Mouse (Mus musculus) ovary, postnatal 36 days (tissue): Measurements from ENCODE around the gene Nid2.

Source experiments
- DNase-seq: peaks from one replicate; pipeline ENCODE4 v3.0.0; 2022; ENCODE audit warnings: low spot score, mixed read lengths

Gene Nid2

DNA sequence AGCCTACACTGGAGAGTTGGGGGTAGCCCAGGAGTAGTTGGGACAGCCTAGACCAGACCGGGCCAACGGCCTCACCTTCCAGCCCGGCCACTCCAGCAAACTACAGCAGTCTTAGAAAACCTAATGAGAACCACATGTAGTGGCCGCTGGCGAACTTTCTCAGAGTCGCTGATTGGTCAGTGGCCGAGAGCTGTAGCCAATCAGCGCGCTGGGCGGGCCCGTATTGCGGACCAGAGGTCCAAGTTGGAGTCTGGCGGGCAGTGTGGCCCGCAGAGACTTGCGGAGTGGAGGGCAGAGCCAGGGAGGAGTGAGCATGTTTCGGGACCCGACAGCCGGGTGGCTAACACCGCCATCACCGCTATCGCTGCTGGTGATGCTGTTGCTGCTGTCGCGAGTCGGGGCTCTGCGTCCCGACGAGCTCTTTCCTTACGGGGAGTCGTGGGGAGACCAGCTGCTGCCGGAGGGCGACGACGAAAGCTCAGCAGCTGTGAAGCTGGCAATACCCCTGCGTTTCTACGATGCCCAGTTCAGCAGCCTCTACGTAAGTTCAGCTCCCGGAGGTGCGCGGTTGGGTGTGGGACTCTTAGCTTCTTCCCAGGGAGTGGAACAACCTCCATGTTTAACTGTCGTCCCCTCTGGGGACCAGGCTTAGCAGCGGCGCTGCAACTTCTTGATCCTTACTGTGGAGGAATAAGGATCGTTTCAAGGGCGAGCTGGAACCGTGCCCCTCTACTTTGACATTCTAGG is at the start of gene Nid2:
Nid2 (plus strand) TSS at position 241 of the 747 bp plus-strand sequence.
- peak; percentile 86 for DNase-seq

DNA sequence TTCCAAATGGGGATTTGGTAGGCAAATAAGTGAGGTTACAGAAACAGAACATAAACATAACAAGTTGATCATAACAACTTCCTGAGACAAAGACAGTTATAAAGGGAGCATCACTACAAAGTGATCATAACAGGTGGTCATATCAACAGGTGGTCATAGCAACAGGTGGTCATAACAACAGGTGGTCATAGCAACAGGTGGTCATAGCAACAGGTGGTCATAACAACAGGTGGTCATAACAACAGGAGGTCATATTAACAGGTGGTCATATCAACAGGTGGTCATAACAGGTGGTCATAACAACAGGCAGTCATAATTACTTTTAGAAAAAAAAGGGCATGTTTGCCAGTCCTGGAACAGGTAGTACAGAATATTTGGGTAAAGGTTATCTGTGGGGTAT is 49.5 kb upstream of the Nid2 start:
- no peak for DNase-seq

DNA sequence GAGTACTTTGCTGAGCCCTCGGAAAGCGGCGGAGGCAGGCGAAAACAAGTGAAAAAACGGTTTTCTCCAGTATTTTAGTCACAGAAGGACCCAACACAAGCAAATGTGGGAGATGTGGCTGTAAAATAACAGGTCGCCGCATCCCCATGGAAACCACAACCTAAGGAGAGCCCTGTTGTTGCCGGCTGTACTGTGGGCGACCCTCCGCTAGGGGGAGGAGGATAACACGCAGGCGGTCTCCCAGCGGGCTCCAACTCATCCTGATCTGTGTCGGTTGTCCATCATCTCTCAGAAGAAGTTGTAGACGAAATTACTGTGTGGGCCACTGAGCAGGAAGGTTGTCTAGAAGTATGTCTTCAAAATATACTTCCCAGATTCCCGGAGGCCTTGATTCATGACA is 45.4 kb upstream of the Nid2 start:
- DNase-seq: peak; percentile 73

DNA sequence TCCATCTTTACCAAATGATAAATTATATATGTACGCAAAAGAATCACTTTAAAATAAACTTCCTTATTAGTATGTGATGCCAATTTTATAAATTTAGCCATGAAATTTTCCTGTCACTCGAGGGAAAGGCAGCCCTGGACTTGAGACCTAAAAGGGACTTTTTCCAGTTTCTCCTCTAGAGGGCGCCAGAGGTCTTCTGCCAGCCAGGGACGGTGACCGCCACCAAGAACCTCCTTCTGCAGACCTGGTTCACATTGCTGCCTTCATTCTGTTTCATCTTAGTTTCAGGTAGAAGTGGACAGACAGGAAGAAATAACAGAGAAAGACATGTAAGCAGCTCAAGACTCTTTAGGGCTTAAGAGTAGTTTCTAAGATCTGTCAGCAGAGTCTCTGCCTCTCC is 44.6 kb upstream of the Nid2 start:
- DNase-seq: peak; percentile 33

DNA sequence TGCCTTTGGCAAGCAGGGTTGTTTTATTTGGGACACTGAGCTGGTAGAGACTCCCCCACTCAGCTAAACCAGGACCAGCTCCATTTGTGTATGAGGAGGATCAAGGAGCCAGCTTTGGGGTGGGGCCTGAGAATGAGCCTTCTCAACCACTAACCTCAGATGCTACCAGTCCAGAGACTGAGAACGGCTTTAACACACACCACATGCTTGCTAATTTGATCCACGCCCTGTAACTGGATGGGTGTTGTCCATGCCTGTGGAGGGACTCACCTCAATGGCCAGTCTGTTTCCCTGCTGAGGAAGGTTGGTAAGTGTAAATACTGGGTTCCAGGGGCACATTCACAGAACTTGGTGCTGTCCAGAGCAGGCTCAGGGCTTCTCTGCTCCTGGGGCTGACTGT is 44.1 kb upstream of the Nid2 start:
- no peak for DNase-seq

DNA sequence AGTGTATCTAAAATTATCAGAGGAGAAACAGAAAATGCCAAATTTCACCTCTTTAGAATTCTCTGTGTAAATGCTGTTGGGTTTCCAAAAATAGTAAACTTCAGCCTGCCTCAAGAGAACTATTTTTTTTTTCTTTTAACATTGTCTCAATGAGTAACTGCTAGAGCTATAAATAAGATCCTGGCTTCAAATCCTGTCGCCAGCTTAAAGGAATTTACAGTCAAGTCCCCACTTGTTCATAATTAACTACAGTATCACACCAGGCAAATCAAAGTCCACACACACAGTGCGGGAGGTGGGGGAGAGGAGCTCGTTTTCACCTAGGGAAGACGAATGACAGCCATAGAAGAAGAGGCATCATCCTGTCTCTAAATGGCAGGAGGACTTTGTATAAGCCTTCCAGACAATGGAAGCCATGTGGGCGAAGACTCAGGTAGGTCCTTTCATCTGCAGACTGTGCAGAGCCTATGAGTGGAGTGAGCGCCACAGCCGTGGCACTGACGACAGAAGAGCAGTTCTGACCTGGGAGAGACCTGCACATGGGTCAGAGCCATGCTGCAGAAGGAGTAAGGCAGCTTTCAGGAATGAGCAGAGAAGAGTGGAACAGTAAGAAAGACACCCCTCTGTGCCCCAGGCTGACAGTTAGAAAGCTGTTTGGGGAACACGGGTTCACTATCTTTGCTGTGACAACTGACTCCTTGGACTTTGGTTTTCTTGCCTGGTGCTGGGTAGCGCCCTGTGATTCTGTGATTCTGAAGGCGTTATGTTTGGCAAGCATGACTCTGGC is 43.2 kb upstream of the Nid2 start:
- DNase-seq: no peak

DNA sequence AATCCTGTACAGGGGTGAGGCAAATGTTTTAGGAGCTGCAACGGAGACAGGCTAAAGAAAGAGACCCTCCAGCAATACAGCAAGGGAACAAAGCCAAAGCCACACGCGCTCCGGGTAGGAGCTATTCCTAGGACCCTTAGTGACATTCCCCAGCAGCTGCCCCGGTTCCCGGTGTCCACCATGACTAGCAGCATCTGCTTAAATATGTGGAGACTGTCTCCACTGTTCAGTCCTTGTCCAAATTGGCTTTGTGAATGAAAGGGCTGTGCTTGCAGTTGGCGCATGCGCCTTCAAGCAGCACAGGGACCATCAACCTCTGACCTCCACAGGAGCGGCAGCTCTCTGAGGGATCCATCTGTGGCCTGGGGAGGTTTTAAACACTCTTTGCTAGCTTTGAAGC is 41.9 kb upstream of the Nid2 start:
- no peak for DNase-seq

DNA sequence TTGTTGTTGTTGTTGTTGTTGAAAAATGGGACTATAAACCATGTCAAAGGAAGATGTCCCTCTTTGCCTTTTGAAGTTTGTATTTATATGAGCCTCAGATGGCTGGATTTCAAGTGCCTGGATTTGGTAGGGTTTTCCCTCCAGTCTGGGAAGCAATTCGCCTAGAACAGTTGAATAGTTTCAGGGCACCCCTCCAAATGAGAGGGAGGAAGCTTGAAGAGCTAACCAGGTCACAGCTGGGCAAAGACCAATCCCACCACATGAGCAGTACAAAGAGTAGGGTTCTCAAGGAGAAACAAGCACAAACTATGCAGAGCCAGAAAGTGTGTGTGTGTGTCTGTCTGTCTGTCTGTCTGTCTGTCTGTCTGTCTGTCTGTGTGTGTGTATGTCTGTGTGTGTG is 39.3 kb upstream of the Nid2 start:
- no peak for DNase-seq

DNA sequence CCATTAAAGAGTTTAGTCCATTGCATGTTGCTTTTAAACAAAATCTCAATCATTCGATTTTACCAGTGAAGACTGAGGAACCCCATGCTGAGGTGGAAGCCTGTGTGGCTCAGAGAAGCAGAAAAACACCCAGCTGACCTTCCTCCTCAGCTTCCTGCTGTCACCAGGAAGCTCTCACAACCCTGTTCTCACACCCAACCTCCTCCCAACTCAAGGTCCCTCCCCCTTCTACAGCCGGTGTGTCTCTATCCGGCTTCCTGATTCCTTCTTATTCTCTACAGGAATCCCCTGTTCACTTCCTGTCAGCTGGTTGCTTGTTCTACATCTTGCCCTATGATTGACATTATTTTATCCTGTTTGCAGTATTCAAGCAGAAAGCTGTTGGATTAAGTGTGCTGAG is 38.0 kb upstream of the Nid2 start:
- no peak for DNase-seq

DNA sequence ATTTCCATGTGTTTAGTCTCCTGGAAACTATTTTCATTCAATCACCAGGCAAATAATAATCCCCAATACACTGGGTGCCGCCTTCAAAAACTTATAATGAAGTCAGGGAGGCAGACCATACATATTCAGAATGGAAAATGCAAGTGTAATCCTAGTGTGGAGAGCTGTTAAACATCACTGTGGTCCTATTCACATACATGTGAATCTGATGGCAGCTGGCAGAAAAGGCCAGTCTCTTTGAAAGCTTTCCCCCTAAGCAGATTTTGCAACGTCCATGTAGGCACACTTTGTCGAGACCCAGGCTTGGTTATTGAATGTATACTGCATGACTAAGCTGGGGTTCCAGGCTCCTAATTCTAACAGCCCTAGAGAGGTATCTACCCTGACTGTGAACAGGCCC is 32.0 kb upstream of the Nid2 start:
- no peak for DNase-seq

DNA sequence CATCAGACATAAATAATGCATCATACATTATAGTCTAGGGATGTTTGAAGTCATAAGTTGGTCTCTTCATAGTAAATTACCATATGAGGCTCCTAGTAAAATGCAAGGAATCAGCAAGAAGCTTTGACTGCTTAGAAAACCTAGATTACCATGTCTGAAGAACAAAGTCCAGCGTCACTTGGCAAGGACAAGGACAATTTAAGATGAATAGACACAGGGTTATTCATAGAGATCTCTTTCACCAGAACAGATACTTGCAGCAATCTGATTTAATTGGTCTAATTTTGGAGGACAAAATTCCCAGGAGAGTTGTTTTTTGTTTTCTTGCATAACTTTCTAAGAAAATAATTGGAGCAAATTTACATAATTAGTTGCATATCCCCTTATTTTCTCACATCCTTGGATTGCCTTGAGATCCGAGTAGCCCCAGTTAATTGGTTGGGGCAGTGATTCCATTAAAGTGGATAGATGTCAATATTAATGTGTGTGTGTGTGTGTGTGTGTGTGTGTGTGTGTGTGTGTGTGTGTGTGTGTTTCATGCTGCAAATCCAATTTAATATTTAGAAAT is 30.9 kb upstream of the Nid2 start:
- no peak for DNase-seq

DNA sequence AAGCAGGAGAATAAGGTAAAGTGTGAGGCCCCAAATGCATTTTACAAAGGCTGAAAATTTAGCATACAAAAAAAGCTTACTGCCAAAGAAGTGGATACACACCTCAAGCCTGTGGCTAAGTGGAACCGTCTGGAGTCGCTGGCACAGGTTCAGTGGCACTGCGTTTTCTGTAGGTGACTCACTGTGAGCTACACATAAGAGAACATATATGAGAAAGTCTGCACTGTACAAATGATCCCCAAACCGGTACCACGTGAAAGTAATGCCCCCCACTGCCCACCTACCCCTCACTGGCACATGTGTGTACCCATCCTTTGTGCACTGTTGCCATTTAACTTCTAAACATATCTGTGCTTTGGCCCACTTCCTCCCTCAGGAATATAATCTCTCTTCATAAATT is 22.8 kb upstream of the Nid2 start:
- DNase-seq: no peak

DNA sequence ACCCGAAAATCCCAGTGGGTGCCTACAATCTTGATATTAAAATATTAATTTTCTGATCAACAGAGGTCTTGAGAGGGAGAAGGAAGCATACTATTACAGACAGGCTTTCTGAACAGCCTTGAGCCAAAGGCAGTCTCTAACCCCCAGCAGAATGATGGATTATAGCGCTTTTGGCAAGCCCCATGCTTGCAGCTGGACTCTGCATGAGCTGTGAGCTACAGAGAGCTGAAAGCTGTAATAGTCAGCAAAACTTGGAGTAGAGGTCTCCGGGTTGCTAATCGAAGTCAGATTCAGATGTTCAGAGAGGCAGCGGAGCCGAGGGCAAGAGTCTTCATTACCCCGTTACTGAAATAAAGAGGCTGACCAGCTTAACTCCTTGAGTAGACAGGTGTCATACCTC is 22.3 kb upstream of the Nid2 start:
- no peak for DNase-seq

DNA sequence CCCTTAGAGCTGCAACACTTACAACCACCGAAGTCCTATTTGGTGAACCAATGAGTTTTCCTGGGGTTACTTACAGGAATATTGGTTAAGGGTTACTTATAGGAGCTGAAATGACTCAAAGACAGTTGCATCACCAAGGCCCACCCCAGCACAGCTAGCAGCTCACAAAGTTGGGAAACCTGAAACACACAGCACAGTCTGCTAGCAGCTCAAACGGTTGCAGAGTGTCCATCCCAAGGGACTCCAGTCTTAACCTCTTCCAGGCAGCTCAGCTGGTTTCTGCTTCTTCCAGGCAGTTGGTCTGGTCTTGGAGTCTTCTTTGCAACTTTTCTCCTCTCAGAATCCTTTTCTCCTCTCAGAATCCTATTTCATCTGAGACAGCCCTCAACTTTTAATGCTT is 19.0 kb upstream of the Nid2 start:
- DNase-seq: no peak

DNA sequence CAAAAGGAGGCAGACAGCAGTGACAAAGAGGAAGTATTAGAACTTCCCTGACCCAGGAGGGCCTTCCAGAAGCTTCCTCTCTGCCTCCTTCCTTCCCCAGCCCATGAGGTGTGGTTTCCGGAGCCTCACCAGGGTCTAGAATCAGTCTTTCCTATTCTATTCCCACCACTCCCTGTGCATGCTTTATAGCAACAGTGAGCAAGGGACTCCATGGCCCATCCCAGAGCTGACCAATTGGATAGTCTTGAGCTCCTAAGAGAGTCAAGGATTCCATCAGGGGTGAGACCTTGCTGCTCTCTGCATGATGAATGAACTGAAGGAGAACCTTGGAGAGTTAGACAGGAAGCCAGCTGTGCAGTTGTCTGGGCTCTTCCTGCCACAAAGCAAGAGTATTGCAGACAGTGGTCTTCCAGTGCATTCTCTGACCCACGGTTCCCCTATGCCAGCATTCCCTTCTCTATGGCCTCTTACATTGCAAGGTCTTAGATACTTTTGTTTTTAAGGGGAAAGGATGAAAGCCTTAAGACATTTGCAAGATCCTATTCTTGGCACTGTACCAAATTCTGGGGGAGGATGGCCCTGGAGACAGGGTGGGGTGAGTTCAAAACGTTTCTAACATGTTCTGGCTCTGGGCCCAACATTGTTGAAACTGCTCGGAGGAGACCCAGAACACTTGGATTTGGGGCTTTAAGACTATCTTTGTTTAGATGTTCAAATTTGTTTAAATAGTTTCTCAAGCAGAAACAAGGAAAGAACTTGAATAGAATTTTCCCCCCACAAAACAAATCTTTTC is 17.4 kb upstream of the Nid2 start:
- DNase-seq: peak; percentile 16

DNA sequence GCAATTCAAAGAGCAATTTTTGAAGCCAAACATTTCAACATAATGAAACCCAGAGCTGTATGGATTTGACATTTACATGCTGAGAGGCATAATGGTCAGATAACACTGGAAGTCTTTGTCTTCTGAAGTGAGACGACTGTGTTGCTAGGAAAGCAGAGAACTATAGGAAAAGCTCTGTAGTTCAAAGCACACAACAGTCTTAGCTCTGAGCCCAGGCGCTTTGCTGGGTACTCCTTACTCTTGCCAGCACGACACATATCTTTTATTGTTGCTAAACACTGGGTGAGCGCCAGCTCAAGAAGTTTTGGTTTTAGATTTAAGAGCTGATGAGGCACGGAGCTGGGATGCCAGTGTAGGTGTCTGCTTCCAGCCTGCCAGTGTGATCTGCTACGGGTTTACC is 15.8 kb upstream of the Nid2 start:
- no peak for DNase-seq

DNA sequence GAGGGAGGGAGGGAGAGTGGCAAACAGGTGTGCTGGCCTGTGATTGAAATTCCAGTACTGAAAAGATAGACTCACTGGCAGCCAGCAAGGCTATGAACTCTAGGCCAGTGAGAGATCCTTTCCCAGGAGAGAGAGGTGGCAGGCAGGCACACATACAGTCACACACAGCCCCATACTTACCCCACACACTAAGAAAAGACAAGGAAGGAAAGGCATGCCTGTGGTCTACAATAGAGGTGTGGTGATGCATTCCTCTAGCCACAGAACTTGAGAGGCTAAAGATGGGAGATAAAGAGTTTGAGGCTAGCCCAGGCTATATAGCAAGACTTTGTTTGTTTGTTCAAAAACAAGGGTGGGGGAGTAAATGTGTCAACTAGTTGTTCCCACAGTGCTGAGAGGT is 13.5 kb upstream of the Nid2 start:
- DNase-seq: no peak

DNA sequence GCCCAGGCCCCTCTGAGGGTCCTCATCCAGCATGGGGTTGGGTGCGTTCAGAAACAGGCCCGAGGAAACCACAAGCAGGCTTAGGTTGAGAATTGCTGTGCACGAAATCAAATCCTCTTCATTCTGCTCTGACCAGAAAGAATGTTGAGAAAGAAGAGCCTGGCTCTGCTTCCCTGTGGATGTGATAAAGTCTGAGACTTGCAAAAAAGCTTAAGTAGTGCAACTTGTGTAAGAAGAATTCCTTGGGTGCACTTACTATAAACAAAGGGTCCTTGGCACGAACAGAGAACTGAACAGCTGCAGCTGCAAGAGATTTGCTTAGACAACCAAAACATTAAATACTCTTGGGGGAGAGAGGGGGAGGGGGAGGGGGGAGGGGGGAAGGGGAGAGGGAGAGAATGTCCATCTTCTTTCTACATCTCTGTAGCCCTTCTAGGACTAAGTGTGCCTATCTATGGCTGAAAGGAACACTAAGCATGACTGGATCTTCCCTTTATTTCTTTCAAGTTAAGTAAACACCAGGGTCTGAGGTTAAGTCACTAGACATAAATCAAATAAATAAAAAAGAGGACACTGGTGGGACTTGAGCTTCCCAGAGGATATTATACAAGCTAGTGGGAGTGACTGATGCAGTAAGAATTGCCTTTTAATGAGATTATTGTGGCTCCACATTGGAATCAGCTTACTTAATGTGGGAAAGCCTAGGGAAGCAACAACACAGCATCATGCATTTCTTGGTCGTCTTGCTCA is 12.8 kb upstream of the Nid2 start:
- no peak for DNase-seq

DNA sequence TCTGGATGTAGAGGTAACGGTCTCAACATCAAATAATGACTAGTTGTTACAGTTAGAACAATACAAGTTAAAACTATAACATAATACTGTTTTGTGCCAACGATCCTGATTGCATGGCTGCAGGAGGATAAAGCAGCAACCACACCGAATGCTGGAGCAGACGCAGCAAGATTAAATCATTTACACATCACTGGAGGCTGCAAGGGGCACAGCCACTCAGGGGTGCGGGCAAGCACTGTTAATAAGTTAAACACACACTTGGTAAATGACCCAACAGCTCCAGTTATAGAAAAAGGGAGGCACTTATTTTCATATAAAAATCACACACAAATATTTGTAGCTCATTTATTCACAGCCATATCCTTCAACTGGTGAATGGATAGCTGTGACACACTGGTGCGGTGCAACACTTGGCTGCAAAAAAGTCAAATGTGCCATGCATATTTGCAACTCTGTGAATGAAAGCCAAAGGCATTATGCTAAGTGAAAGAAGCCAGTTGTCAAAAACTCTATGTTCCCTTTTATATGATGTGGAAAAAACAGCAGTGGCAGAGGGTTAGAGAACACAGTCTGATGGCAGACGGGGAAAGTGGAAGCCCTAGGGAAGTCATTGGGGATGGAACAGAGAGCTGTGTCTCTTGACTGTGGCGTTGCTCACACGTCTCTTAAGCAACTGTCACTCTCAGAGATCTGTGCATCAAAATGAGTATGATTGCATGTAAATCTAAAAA is 11.5 kb upstream of the Nid2 start:
- no peak for DNase-seq

DNA sequence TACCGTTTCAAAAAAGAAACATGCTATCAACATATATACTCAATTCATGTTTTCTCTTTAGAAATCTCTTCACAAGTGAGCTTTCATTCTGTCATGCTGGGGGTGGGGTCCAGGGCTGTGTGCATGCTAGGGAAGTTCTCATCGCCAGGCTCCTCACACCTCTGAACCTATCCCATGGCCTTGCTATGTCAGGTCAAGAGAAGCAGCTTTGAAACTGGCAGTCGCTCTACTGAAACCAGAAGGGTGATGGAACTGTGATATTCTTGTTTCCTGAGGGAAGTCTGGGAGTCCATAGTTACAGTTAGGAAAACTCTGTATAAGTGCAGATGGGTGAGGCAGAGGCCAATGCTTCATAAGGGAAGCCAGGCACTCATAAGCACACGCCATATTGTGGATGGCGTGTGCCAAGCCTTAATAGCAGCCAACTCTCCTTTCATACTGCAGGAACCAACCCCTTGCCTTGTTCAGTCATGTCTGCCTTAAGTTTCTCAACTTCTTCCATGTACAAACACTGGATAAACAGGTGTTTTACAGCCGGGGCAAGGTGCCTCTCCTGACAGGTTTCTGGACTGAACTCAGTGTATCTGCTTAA is 10.8 kb upstream of the Nid2 start:
- DNase-seq: no peak

DNA sequence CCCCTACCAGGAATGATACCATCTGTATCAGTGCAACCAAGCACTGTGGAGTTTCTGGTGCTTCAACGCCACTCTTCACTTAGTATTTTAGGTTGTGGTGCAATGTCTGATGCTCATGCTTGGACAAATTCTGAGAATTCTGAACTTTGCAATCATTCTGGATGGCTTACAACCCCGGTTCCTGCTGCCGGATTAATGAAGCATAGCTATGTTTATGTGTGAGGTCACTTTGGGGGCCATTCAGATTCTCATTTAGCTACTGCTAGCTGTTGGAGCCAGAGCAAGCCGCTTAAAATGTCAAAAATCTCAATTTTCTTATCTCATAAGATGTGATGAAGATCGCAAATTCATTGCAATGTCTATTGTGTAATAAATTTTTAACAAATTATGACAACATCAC is 6.2 kb upstream of the Nid2 start:
- DNase-seq: no peak
